Mouse (Mus musculus) bone marrow, adult 2 months (tissue): Measurements from ENCODE around the gene Scai.

Source experiments
- CTCF ChIP-seq: fragments of 200-500 bp; IDR thresholded peaks from 2 replicates; pipeline ENCODE4 v1.5.1; 2011; ENCODE audit warnings: low read length, control low read depth; ENCODE audit not compliant: control insufficient read depth, insufficient read depth
- POLR2A ChIP-seq: fragments of 200-500 bp; IDR thresholded peaks from 2 replicates; pipeline ENCODE4 v1.6.1; 2011; ENCODE audit warnings: low read depth, mild to moderate bottlenecking, control low read depth, low read length, borderline replicate concordance; ENCODE audit not compliant: control insufficient read depth

DNA sequence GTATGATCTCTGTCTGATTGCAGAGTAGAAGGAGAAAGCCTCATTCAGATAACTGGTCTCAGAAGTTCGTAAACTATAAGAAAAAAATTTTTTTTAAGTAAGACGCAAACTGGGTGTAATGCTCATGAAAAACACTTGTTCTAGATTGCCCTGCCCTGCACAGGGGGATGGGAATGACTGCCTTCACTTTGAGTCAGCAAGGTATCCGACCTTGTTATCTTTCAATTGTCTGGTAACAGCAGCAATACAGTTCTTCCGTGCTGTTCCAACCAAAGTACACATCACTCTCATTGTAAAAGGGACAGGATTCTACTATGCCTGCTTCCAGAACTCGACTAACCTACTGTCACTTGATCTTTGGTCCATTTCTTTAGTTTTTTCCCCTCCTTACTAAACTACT lies 69.4 kb downstream of the Scai start:
- TF ChIP-seq CTCF = no peak
- no peak for TF ChIP-seq POLR2A
